Mouse (Mus musculus): Measurements from ENCODE around the gene Hspbap1. TPM values are rescaled to one million over a fixed set of nuclear protein-coding genes. Genes with fewer than 3 reads are reported as not detected.

Gene Hspbap1
- polyA plus RNA-seq, 1 experiment = 44.0 TPM

DNA sequence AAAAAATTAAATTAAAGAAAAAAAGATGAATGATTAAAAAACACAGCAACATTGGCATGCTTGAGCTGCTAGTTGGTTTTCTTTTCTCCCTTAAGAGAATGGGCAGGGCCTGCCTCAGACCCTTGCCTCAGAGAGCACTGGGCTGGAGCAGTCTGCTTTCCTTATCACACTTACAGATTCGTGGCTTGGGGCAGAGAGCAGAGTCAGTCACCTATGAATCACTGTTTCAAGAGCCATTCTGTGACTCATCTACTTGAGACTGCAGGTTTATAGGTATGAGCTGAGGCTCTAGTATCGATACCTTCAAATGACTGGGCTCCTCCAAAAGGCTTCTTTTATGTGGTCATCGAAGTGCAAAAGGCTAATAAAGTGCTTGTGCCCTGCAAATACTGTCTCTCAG is 42.9 kb downstream of the Hspbap1 start:
- no peak for TF ChIP-seq GATA1 (IDR thresholded peaks at IDR 0.05; ENCODE audit: low read length)

DNA sequence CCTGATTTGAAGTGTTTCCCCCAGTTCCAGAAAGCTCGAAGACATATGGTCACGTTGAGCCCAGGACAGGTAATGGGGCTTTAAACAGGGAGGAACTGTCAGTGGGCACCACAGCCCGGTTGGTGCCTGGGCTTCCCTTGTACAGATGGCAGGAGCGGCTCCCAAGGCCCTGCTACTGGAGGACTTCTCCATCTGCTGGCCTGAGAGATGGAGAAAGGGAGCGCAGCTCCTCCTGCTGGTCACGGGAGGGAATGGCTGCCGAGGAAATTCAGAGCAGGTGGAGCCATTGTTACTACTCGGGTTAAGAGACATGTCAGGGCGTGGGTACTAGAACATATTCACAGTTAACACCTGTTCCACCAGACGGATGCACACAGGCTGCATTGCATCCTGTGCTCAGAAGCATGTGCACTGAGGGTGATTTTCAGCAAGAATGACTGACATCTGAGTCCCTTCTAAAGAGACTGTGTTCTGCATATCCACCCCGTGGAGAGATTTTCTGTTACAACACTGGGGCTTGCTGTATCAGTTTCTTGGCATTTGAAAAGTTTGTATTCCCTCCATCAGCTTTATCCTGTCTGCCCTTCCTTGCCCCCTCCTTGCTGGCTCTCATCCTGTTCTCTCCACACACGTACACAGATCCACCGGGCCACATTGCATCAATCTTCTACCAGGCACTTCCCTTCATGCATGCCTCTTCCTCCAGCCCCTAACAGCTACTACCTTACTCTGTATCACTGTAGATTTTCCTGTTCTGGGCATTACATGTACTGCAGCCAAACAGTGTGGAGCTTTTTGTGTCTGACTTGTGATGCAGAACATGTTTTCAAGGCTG is 47.3 kb downstream of the Hspbap1 start:
- TF ChIP-seq GATA1 (IDR thresholded peaks at IDR 0.05; ENCODE audit: low read length) = no peak

DNA sequence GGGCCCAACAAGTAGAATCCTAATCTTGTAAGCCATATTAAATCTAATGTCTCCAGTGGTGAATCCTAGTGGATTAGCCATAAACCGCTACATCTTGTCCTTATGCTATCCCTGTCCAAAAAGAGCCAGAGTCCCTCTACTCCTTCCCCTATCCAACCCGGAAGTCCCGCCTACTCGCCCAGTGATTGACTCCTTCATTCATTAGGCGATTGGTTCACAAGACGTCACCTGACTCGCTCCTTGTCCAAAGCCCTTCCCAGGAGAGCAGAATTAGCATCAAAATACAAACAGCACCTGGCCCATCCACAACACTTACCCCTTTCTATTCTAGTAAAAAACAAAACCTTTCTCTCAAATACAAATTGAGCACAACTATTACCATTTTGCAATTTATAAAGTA is 59.8 kb downstream of the Hspbap1 start:
- no peak for TF ChIP-seq GATA1 (IDR thresholded peaks at IDR 0.05; ENCODE audit: low read length)

DNA sequence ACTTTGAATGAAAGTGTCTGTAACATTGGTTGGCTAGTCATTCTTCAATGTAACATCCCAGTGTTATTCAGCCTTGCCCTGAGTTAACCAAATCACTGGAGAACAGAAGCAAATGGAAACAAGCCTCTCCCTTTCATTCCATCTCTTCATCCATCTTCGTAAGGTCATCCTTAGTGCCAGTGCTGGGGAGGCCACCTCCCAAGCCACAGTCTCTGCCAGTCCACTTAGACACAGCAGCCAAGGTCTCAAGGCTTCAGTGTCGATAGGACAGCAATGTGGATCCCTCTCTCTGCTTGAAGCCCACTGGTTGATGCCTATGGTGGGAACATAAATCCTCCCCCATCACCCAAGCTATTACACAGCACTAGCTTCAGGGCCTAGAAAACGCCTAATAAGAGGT is 62.8 kb downstream of the Hspbap1 start:
- no peak for TF ChIP-seq GATA1 (IDR thresholded peaks at IDR 0.05; ENCODE audit: low read length)

DNA sequence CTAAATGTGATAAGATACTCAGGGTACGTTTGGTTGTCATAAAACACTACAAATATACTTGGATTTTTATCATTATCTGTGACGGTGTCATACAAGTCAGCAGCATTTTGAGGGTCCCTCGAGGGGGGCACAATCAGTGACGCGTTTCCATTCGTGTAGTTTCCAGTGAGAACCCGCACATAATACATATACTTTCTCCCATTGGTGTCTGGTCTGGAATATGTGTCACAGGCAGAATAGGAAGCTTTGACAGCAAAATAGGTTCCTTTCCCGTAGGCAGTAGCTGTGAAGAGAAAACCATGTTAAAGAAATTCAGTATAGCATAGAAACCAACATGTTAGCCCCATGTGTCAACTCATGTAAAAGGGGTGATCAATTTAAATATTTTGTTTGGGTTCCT is 64.5 kb downstream of the Hspbap1 start:
- TF ChIP-seq GATA1 (IDR thresholded peaks at IDR 0.05; ENCODE audit: low read length) = no peak

DNA sequence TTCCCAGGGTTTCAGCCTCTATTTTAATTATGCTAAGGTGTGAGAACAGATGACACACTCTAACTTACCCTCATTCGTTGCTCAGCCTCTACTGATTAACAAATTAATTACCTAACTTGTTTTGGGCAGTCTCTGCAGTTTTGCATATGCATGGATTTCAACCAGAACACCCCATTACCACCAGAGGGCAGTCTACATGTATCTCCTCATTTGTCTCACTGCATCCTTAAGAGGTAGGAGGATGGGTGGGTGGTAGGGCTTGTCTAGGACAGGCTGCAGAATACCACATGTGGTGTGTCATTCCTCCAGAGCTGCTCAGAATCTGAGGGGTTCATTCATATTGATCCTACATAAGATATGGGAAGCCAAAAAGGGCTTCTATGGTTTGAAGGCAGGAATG is 69.5 kb downstream of the Hspbap1 start:
- TF ChIP-seq GATA1 (IDR thresholded peaks at IDR 0.05; ENCODE audit: low read length) = no peak

DNA sequence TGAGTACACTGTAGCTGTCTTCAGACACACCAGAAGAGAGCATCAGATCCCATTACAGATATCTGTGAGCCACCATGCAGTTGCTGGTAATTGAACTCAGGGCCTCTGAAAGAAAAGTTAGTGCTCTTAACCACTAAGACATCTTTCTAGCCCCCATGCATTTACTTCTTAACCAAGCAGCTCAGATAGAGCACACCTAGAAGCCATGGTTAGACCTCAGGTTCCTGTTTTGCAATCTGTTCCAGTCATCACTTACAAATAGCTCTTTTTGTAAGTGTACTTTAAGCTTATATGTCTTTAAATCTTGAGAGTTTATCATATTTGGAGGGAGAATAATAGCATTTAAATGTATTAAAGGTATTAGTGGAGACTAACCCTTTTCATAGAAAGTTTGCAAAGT is 77.0 kb downstream of the Hspbap1 start:
- TF ChIP-seq GATA1 (IDR thresholded peaks at IDR 0.05; ENCODE audit: low read length) = no peak

DNA sequence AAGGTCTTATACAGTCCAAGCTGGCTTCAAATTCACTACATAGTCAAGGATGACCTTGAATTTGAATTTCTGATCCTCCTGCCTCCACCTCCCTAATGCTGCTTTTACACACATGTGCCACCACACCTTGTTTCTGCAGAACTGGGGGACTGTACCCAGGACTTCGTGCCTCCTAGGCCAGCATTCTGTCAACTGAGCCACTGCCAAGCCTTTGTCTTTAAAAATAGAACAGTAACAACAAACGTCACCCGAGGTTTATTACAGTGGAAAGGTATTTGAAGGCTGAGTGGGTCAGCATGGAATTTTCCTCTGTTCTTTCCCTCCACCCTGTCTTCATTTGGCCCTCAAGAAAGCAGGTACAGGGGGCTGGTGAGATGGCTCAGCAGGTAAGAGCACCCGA is 85.7 kb downstream of the Hspbap1 start:
- no peak for TF ChIP-seq GATA1 (IDR thresholded peaks at IDR 0.05; ENCODE audit: low read length)

DNA sequence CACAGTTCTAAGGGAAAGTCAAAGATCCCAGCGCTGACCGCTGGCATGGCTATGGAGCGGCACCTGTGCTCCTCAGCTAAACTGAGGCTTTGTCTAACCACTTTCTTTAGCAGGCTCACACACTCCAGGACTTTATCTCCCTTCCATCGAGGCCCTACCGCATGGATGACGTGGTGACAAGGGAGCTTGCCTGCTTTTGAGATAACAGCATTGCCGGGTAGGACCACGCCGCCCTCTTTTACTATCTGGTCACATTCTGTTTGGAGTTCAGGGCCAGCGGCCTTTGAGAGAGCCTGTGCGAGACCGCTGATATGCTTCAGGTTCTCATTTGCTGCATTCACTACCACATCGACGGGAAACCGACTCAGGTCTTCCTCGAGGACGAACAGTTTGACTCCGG is 86.6 kb downstream of the Hspbap1 start:
- peak; percentile 87 for TF ChIP-seq GATA1 (IDR thresholded peaks at IDR 0.05; ENCODE audit: low read length)

DNA sequence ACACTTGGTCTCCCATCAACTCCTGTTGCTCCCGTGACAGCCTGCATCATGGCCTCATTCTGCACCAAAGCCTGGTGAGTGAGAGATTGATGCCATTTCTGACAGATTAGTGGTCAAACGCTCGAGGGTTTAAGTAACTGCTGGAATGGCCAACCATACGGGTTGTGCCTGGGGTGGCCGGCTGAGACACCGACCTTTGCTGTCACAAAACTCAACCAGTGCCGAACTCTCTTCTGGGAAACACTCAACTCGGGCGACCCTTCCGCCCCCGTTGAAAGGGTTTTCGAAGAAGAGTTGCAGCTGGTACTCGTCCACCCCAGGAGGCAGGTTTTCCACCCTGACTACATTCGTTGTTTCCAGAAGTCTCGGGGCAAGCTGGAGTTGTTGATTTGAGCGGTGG is 90.1 kb downstream of the Hspbap1 start:
- TF ChIP-seq GATA1 (IDR thresholded peaks at IDR 0.05; ENCODE audit: low read length) = no peak

DNA sequence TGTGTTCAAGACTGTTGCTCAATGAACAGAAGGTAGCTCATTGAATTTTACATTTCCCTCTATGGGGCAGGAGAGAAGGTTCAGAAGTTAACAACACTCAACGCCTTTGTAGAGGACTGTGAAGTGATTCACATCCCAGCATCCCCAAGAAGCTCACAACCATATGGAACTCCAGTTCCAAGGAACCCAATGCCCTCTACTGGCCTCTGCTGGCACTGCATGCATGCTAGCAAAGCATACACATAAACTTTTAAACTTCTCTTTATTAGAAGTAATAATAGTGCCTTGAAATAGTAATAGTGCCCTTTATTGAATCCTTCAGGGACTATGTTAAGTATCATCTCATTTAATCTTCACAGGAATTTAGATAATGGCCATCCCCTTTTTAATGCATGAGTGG is 91.9 kb downstream of the Hspbap1 start:
- no peak for TF ChIP-seq GATA1 (IDR thresholded peaks at IDR 0.05; ENCODE audit: low read length)

DNA sequence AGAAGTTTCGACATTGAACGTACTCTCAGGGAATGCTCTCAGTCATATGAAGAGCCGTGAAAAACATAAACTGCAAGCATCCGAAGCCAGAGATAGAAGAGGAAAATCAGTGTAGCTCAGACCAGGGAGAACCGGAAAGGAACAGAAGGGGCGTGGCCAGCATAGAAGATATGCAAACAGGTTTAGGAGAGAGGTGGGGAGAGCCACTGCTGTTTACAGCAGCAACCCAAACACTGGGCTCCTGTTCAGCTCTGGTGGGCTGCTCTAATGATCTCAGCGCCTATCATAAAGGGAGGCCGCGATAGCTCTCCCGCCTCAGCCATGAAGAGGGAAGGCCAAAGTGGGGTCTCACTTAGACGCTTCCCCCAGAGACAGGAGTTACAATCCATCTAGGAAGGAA is 97.6 kb downstream of the Hspbap1 start:
- TF ChIP-seq GATA1 (IDR thresholded peaks at IDR 0.05; ENCODE audit: low read length) = no peak

DNA sequence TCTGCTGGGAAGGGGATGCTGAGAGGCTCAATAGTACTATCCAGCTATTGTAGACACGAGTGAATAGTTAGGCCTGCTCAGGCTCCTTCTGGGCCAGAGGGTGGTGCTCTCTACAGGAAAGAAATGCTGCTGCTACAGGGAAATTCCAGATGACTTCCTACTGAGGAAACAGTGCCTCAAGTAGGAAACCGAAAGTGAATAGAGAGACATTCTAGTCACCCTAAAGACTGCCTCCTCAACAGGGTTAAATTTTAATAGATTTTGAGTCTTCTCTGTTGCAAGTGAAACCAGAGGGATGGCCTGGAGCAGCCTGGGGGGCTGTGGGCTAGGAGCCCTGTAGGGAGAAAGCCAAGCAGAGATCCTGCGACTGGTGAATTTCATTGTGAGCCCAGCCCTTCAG is 99.0 kb downstream of the Hspbap1 start:
- TF ChIP-seq GATA1 (IDR thresholded peaks at IDR 0.05; ENCODE audit: low read length) = no peak

DNA sequence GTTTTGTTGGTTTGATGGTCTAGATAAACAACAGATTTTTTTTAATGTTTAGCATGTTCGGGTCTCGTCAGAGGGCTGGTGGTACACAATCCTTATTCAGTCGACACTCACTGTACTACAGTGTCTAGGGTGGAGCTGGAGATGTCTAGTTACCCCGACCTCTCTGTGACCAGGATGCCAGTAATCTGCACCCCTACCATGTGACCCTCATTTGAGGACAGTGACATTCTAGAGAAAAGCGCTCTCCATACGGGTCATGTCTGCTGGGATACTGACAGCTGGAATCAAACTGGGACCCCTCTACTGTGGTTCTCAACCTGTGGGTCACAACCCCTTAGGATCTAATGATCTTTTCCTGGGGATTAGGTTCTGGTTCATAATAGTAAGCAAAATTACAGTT is 99.5 kb downstream of the Hspbap1 start:
- no peak for TF ChIP-seq GATA1 (IDR thresholded peaks at IDR 0.05; ENCODE audit: low read length)

DNA sequence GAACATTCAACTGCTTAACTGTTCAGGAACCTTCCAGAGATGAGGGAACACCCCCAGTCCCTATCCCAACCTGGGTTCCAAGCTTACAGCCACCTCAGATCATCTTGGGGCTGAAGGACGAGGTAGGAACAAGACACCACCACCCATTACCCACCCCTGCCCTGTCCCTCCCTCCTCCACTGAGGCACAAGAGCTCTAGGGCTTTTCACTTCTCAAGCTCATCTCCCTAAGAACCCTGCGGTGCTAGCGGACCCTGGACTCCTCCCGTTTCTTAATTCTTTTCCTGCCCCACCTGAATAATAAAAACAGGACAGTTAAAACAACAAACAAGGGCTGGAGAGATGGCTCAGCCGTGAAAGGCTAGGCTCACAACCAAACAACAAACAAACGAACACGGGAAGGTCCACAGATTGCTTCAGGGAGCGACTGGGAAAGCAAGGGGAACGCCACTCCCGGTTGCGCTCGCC is 100.4 kb downstream of the Hspbap1 start:
- no peak for TF ChIP-seq GATA1 (IDR thresholded peaks at IDR 0.05; ENCODE audit: low read length)

DNA sequence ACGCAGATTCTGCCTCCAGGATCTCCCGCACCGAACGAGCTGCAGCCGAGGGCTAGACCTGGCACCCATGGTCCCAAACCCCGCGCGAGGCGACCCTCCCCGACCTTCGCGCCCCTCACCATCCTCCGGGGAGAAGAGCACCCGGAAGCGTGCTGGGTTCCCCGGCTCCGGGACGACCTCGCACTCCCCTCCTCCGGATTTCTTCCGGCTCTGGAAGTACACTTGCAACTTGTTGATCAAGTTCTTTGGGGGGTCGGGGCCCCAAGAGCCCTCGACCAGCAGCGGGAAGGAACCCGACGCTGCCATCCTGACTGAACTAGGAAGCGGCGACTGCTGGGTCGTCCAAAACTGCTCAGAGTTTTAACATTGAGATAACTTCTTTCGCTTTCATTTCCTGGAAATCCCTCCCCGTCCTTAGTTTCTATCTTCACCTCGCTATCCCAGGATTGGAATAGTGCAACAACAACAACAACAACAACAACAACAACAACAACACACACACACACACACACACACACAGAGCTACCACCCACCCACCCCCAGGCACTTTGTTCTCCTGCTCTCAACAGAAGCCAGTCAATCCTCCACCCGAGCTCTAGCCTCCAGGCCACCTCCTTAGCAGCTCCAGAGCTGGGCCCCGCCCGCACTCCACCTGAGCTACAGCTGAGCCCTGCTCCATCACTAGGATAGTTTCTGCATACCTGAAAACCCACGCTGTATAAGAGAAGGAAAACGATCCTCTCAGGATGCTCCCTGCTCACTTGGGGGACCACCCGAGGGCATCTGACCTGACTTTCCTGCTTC is 101.1 kb downstream of the Hspbap1 start, which contains the start of gene Parp14:
TSS of gene Parp14 (minus strand) at position 497 of the 804 bp plus-strand sequence.
- TF ChIP-seq GATA1 (IDR thresholded peaks at IDR 0.05; ENCODE audit: low read length) = no peak

DNA sequence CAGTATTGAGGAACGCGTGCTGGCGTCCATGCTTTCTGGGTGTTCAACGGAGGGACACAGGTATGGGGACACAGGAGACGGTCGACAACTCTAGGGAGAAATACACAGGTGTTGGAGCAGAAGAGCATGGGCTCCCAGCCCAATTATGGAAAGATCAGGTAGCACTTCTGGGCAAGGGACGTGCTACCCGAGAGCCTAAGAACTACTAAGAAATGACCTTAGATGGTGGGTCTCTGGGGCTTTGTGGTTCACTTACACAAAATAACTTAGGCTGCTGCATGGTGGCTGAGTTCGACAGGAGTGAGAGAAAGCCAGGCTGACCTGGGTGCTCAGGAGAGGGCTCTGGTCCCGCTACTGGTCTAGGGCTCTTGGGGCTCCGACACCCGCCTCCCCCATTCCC is 101.7 kb downstream of the Hspbap1 start:
- TF ChIP-seq GATA1 (IDR thresholded peaks at IDR 0.05; ENCODE audit: low read length) = no peak
